Mouse (Mus musculus) layer of hippocampus, adult 18-20 months (tissue): ENCODE results near the gene Tyw1. TPM values are rescaled to one million over a fixed set of nuclear protein-coding genes. Genes with fewer than 3 reads are reported as not detected.

Experiments used
- DNase-seq, 2 experiments: peaks; one replicate each; pipeline ENCODE4 v3.0.0; 2022; ENCODE audit warnings: low spot score in 2 of 2
- total RNA-seq, 2 experiments: library from RNA; stranded (reverse); gene quantifications; 2 replicates each; pipeline ENCODE4 v1.2.3; 2021

The Tyw1 gene
- total RNA-seq, 2 experiments from 2014 or later: 16.1 to 16.6 TPM

GRCm38 (mm10) chr5:130263454-130263853, 8.0 kb downstream of the Tyw1 start:
- DNase-seq: no peak

GRCm38 (mm10) chr5:130264433-130265005, 9.1 kb downstream of the Tyw1 start:
- no peak for DNase-seq

DNA sequence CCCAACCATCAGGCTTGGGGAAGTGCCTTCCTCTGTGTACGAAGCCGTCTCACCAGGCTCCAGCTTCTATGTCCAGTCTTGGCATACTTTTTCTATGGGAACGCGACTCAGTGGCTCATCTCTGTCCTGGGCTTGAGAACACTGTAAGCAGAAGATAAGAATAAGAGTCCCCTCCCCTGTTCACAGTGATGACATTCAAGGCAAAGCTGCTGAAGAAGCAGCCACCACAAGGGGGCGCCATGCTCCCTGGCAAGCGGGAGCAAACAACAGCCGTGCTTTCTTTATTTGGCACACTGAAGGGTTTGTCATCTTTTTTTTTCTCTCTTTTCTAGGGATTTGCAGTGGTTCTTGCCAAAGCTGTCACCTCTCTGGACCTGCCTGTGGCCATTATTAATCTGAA, 11.2 kb downstream of the Tyw1 start:
- peak in 1 of 2 experiments; percentile 48 for DNase-seq

DNA sequence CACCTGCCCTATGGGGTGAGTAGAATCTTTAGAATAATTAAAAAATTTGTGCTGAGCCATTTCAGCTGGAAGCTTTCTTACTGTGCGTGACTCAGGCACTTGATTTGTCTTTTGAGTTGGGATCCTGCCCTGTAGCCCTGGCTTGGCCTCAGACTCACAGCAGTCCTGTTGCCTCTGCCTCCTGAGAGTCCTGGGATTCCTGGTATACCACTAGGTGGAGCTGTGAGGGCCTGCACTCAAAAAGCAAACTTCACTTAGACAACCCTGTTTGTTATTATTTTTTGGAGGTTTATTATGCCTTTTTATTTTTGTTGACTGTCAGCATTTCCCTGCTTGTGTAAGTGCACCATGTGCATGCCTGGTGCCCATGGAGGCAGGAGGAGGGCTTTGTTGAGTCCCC, 11.9 kb downstream of the Tyw1 start:
- no peak for DNase-seq

- DNase-seq: peak in 1 of 2 experiments; percentile 49
Measured at GRCm38 (mm10) chr5:130268976-130269375, 13.6 kb downstream of the Tyw1 start.

GRCm38 (mm10) chr5:130272344-130272743, 16.9 kb downstream of the Tyw1 start:
- DNase-seq: no peak

GRCm38 (mm10) chr5:130273046-130273445, 17.6 kb downstream of the Tyw1 start:
- peak in 1 of 2 experiments; percentile 34 for DNase-seq

DNA sequence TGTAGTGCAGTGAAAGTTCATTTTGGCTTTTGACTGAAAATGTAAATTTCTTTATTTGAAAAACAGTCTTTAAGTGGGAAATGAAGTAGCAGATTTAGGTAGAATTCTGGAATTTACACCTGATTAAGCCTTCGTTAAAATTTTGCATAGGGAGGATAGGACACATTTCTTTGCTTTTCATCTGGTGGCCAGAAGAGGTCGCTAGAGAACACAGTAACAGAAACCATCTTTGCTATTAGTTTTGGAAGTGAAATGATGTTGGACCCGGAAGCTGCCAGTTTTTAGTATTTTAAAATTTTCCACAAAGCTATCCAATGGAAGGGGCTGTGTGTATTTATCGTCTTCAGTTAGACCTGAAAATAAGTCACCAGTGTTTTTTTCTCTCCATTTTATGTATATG, 20.1 kb downstream of the Tyw1 start:
- peak in 1 of 2 experiments; percentile 72 for DNase-seq

DNA sequence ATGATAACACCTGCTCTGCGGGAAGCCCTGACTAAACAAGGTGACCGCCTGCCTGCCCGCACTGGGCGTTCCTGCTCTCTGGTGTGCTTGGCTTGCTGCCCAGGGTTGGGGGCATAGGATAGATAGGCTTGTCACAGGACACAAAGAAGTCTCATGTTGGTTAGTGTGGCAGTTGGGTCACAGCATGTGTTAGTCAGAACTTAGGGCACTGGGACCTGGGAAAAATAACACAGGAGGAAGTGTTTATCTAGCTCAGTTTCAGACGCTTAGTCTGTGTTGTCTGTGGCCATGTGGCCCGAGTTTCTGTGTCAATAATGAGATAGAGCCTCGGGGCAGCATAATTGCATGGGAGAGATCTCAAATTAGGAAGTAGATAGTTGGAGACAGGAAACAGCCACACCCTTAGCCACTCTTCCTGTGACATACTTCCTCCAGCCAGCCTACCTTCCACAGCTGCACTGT, 22.6 kb downstream of the Tyw1 start:
- no peak for DNase-seq

DNA sequence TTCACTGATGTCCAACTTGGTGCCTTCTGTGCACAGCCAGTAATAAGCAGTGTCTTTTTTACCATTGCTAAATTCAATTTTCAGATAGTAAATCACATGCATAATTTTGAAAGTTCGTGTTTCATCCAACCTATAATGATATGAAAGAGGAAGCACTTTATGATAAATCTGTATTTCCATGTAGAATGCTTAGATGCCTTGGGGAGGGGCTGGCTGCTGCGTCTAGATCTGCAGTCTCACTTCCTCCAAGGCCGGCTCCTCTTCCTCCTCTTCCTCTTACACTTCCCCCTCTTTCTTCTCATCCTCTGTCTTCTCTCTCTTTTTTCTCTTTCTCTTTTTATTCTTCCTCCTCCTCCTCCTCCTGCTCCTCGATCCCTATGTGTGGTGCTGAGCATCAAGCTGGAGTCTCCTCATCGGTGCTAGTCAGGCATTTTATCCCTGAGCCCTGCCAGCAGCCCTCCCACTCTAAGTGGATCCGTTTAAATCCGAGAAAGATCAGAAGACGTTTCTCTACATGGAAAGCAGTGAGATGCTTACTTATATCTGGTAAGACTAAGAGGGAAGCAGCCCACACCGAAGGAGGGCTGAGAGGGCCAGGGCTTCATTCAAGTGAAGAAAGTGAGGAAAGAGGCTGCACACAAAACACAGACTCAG, 27.8 kb downstream of the Tyw1 start:
- DNase-seq: no peak

DNA sequence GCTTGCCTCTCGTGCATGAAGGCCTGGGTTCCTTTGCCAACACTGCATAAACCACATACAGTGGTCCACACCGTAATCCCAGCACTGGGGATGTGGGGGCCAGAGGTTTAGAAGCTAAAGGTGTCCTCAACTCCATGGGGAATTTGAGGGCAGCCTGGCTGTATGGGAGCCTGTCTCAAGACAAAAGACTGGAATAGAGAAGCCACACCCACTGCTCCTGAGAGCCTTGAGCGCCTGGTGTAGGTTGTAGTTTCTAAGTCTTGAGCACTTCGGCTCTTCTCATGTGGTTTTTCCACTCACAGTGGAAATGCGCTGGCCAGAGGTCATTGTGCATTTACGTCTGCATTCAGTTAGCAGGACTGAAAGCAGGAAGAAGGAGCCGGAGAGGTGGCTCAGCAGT, 32.7 kb downstream of the Tyw1 start:
- no peak for DNase-seq

DNA sequence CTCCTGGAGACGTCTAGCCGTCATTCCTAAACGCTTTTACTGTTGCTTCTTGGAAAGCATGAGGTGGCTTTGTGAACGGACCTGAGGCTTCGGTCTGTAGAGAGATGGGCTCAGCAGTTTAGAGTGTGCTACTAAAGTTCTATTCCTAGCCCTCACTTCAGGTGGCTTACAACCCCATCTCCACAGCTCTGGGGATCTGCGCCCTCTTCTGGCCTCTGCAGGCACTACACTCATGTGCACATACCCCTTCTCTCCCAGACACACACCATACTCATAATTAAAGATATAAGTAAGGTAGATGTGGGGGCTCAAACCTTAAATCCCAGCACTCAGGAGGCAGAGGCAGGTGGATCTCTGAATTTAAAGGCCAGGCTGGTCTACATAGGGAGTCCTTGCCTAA, 34.8 kb downstream of the Tyw1 start:
- no peak for DNase-seq

DNA sequence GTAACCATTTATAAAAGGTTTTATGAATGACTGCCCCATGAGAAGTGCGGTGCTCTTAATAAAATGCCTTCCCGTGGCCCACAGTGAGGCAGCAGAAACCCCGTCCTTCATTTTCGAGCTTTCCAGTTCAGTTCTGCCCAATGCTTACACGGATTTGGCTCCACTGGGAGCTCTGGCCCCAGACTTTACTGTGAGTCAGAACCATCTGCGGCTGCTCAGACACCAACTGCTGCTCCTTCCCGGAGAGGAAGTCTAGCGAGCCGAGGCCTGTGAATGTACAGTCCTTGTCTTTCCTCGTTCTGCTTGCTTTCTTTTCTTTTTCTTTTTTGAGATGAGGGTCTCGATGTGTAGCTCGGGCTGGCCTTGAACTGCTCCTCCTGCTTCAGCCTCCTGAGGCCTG, 35.4 kb downstream of the Tyw1 start:
- peak; percentile 76 to 82 for DNase-seq

GRCm38 (mm10) chr5:130292976-130293375, 37.6 kb downstream of the Tyw1 start:
- DNase-seq: peak in 1 of 2 experiments; percentile 57

DNA sequence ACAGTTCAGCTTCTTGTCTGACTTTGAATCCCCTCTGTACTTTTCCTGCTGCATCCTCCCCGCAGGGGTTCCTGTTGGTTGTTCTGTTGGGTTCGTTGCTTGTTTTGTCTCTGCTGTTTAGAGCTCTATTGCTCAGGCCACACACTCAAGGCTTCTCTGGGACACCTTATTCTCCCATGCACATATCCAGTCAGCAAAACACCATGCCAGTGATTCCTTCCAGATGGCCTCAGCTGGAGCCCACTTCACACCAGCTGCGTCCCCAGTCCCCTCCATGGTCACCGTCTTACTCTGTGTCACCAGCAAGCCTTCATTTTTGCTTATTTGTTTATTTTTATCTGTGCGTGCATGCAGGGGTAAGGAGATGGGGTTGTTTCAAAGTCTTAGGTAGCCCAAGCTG, 38.5 kb downstream of the Tyw1 start:
- DNase-seq: no peak

DNA sequence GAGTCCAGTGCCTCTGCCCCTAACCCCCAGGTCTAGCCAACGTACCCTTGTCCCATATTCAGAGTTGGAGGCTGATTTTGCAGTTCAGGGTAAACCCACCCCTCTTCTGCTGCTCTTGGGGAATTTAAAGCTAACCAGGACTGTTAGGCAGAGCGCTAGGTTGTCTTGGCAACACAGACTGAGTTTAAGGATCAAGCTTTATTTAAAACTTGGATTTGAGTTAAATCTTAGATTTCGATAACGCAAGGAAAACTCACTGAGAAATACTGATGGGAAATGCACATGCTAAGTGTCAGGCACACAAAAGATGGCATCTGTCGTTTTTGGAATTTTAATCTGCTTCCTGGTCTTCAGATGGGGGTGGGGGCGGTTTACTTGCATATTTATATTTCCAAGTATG, 39.2 kb downstream of the Tyw1 start:
- DNase-seq: peak in 1 of 2 experiments; percentile 39

- no peak for DNase-seq
Measured at GRCm38 (mm10) chr5:130296071-130296470, 40.7 kb downstream of the Tyw1 start.

DNA sequence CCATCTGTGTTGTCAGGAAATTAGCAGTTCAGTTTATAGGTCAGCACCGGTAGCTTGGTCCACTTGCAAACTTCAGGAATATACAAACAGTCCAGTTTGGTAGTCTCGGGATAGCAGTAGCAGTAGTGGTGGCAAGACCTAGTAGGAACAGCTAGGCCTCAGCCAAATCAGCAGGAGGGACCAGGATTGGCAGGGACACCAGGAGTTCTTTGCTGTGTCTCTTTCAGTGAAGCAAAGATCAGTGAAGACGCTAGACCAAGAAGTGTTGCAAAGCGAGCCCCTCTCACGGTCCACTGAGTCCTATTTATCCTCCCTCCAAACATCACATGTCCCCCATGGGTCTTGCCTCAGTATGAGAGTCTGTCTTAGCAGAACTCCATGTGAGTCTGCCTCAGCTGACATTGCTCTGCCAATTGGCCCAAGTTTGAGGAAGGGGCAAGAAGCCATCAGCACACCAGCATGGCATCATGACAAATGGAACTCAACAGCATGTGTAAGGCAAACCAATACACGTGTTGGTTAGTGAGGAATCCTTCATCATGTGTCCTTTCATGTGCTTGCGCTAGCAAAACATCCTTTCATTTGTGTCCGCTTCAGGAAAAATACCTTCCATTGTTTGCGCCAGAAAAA, 43.5 kb downstream of the Tyw1 start:
- no peak for DNase-seq

- no peak for DNase-seq
Measured at GRCm38 (mm10) chr5:130299526-130299925, 44.1 kb downstream of the Tyw1 start.

GRCm38 (mm10) chr5:130303611-130304010, 48.2 kb downstream of the Tyw1 start:
- no peak for DNase-seq

DNA sequence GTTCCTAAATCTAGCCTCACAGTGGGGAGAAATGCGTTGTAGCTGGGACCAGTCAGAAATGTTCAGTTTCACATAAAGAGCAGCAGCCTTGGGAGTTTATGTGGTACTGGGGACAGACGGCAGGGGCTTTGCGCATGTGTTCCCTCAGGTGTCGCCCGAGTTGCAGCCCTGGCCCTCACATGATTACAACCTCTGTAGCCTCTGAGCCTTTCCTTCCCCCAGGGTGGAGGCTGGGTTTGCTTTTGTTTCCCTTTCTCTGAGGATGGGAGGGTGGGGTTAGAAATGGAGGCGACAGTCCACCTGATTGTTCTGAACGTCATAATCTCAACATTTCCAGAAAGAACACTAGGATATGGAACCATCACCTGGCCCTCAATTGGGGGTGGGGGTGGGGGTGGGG, 52.5 kb downstream of the Tyw1 start:
- DNase-seq: no peak

DNA sequence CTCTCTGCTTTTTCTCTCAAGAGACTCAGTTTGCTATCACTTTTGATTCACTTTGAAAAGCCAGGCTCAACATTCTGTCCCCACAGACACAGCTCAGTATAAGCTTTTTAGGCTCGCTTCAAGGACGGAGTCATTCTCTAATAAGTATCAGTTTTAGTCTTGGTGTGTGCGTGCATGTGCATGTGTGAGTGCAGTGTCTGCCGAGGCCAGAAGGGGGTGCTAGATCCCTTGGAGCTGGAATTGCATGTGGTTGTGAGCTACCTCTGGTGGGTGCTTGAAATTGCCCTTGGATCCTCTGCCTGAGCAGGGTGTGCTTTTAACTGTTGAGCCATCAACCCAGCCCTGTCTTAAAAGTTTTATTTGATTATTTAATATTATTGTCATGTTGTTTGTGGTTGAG, 54.7 kb downstream of the Tyw1 start:
- DNase-seq: no peak

GRCm38 (mm10) chr5:130310827-130311226, 55.4 kb downstream of the Tyw1 start:
- no peak for DNase-seq
